Mouse (Mus musculus) G1E (cell line): ENCODE measurements around the gene Kctd2. TPM values are rescaled to one million over a fixed set of nuclear protein-coding genes. Genes with fewer than 3 reads are reported as not detected.

ENCODE experiments used
- ATAC-seq: 2 replicates; pipeline ENCODE4 v1.8.0; 2016; ENCODE audit warnings: mild to moderate bottlenecking; ENCODE audit not compliant: insufficient number of reproducible peaks, poor library complexity, low FRiP score, severe bottlenecking; ENCODE audit errors: extremely low read depth
- DNase-seq: peaks from one replicate; pipeline ENCODE4 v3.0.0; 2012; ENCODE audit warnings: low spot score
- H3K27me3 ChIP-seq: 2 replicates; pipeline ENCODE4 v1.6.1; 2012; ENCODE audit warnings: mild to moderate bottlenecking, low read length, inconsistent platforms; ENCODE audit not compliant: insufficient read depth
- H3K36me3 ChIP-seq: replicated peaks from 2 replicates; pipeline ENCODE3; 2012; ENCODE audit warnings: mild to moderate bottlenecking, inconsistent platforms
- H3K4me1 ChIP-seq: 2 replicates; pipeline ENCODE4 v1.6.1; 2012; ENCODE audit warnings: low read depth, low read length, inconsistent platforms, mixed read lengths; ENCODE audit not compliant: insufficient read depth
- H3K4me3 ChIP-seq: 2 replicates; pipeline ENCODE4 v1.5.1; 2012; ENCODE audit warnings: low read depth, mild to moderate bottlenecking, inconsistent platforms, low read length, moderate library complexity, mixed read lengths
- H3K9me3 ChIP-seq: replicated peaks from 2 replicates; pipeline ENCODE4 v1.6.1; 2012; ENCODE audit warnings: inconsistent platforms
- CTCF ChIP-seq: IDR thresholded peaks from 2 replicates; pipeline ENCODE4 v1.5.1; 2012; ENCODE audit warnings: low read depth, low read length, inconsistent platforms, mixed read lengths
- GATA1 ChIP-seq: IDR thresholded peaks from 2 replicates; pipeline ENCODE4 v1.6.1; 2012; ENCODE audit warnings: borderline replicate concordance, low read length, inconsistent platforms, mixed read lengths
- GATA2 ChIP-seq: IDR thresholded peaks from 2 replicates; pipeline ENCODE4 v1.6.1; 2012; ENCODE audit warnings: low read depth, low read length, inconsistent platforms, borderline replicate concordance
- POLR2AphosphoS5 ChIP-seq: IDR thresholded peaks from 2 replicates; pipeline ENCODE4 v1.6.1; 2012; ENCODE audit warnings: low read depth, low read length, inconsistent platforms; ENCODE audit not compliant: insufficient replicate concordance
- TAL1 ChIP-seq: conservative IDR thresholded peaks from 2 replicates; pipeline ENCODE4 v1.6.1; 2012; ENCODE audit warnings: low read depth, low read length, inconsistent platforms, mixed read lengths
- polyA plus RNA-seq: library from polyadenylated mRNA; stranded (reverse); fragments of >175 nt; gene quantifications from 2 replicates; pipeline ENCODE4 v1.2.3, GENCODE M21; 2012
- total RNA-seq, 2 experiments: library from RNA; stranded (forward) in 1 of 2; stranded (reverse) in 1 of 2; fragments of 200-1000 nt in 1 of 2; fragments of >200 nt in 1 of 2; fragmentation: Nextera tagmentation in 1 of 2; gene quantifications; 2 replicates each; pipeline ENCODE4 v1.2.3; 2014 to 2017

Kctd2 gene
- total and polyA plus RNA-seq, 3 experiments: 15.2 to 17.5 (median 15.4) TPM

DNA sequence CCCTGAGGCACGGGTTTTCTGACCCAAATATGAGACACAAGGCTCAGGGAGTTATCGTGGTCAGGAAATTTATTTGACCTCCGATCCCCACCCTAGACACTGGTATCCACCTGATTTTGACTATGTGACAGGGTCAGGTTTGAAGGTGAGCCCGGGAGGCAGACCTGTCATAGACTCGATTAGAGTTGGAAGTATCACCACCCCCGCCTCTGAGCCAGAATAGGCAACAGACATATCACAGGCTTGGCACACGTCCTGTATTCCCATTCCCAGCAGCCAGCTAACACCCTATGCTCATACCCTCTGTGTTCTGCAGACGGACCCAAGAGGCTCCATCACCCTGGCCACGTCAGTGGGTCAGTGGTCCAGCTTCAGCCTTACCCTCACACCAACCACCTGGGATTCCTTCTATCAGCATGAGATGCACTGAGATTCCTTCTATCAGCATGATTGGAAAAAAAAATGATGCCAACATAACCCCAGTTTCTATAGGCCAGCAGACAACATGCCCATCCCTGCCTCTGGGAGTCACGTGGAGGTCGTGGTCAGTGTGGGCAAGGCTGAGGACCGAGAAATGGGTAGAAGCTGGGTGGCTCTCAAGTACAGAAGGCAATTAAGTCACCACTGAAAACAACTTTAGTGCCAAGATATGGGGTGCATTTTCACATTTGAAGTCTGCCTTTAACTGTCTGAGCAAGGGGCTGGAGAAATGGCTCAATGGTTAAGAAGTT is 45.1 kb upstream of the Kctd2 start:
- peaks cover 3% of the 10 kb centered on the region; the same call in 1 of the 2 replicates for H3K9me3 ChIP-seq
- no peak for DNase-seq
- peaks cover 36% of the 10 kb centered on the region for H3K27me3 ChIP-seq
- no peak for ATAC-seq
- TF ChIP-seq GATA1 (no peak), GATA2 (no peak), TAL1 (no peak), CTCF (no peak), POLR2AphosphoS5 (no peak)
- H3K4me3 ChIP-seq: no peak overlapping the region
- no peaks in the 10 kb centered on the region for H3K36me3 ChIP-seq
- no peaks in the 10 kb centered on the region; the same call in 1 of the 2 replicates for H3K4me1 ChIP-seq

DNA sequence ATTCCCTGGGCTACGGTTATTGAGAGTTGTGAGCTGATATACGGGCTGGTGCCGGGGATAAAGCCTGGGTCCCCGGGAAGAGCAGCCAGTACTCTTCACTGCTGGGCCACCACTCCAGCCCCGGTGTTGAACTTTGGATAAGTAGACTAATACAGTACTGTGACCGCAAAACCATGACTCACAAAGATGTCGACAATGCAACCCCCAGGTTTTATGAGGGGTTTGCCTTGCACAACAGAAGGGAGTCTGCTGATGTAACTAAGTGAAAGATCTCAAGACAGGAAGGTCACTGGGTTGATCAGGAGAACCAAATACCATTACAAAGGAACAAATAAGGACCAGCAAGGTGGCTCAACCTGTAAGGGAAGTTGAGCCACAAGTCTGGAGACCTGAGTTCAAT is 43.2 kb upstream of the Kctd2 start:
- TF ChIP-seq GATA2 (no peak), GATA1 (no peak), CTCF (no peak), POLR2AphosphoS5 (no peak), TAL1 (no peak)
- H3K4me3 ChIP-seq: no peak overlapping the region
- H3K36me3 ChIP-seq: no peaks in the 10 kb centered on the region
- ATAC-seq: no peak
- no peaks in the 10 kb centered on the region; the same call in 1 of the 2 replicates for H3K4me1 ChIP-seq
- peaks cover 5% of the 10 kb centered on the region for H3K9me3 ChIP-seq
- peaks cover 28% of the 10 kb centered on the region for H3K27me3 ChIP-seq
- DNase-seq: no peak

DNA sequence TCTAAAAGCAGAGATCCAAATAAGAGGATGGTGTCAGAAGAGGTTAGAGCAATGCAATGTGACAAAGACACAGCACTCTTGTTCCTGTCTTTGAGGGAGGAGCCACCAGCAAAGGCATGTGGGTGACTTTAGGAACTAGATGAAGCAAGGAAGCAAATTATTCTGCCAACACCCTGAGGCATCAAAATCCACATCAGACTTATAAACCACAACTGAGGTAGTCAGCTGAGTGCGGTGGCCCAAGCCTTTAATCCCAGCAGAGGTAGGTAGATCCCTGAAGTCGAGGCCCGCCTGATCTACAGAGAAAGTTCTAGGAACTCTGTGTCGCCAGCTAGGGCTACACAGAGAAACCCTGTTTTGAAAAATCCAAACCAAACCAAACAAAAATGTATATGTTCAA is 42.7 kb upstream of the Kctd2 start:
- Histone ChIP-seq H3K9me3 (peaks cover 10% of the 10 kb centered on the region), H3K27me3 (peaks cover 25% of the 10 kb centered on the region), H3K4me3 (no peak overlapping the region), H3K4me1 (no peaks in the 10 kb centered on the region; the same call in 1 of the 2 replicates), H3K36me3 (no peaks in the 10 kb centered on the region)
- ATAC-seq (no peak), DNase-seq (no peak)
- TF ChIP-seq CTCF: no peak
- TF ChIP-seq POLR2AphosphoS5: no peak
- TF ChIP-seq GATA1: no peak
- TF ChIP-seq GATA2: no peak
- no peak for TF ChIP-seq TAL1

DNA sequence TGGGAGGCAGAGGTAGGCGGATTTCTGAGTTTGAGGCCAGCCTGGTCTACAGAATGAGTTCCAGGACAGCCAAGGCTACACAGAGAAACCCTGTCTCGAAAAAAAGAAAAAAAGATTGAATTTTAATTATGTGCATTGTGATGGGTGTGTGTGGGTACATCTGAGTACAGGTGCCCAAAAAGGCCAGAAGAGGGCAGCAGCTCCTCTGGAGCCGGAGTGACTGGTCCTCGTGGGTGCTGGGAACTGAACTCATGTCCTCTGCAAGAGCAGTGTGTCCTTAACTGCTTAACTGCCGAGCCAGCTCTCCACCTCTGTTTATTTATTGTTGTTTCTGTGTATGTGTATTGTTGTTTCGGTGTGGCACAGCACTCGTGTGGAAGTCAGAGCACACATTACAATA is 42.1 kb upstream of the Kctd2 start:
- H3K4me3 ChIP-seq: no peak overlapping the region
- DNase-seq (no peak), ATAC-seq (no peak)
- H3K9me3 ChIP-seq: peaks cover 11% of the 10 kb centered on the region
- H3K27me3 ChIP-seq: peaks cover 27% of the 10 kb centered on the region
- no peak for TF ChIP-seq CTCF
- TF ChIP-seq GATA1: no peak
- TF ChIP-seq GATA2: no peak
- no peak for TF ChIP-seq POLR2AphosphoS5
- no peak for TF ChIP-seq TAL1
- H3K36me3 ChIP-seq: no peaks in the 10 kb centered on the region
- H3K4me1 ChIP-seq: no peaks in the 10 kb centered on the region; the same call in 1 of the 2 replicates

DNA sequence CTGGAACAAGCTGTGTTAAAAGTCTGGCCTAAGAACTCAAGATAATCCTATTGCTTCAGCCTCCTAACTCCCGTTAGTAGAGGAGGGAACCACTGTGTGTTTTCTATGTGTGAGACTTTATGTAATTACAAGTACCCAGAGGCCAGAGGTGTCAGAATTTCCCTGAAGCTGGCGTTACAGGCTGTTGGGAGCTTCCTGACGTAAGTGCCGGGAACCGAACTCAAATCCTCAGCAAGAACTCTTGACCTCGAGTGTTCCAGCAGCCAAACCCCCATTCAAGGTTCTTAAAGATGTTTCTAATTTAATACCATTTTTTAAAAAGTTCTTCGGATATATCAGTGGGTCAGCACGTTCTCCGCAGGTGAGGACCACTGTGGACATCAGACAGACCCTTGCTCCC is 38.7 kb upstream of the Kctd2 start:
- Histone ChIP-seq H3K27me3 (peaks cover 28% of the 10 kb centered on the region; the same call in 1 of the 2 replicates), H3K4me1 (no peaks in the 10 kb centered on the region), H3K4me3 (no peak overlapping the region), H3K9me3 (peaks cover 11% of the 10 kb centered on the region), H3K36me3 (no peaks in the 10 kb centered on the region)
- TF ChIP-seq GATA2 (no peak), CTCF (no peak), TAL1 (no peak), GATA1 (no peak), POLR2AphosphoS5 (no peak)
- DNase-seq: no peak
- ATAC-seq: no peak

DNA sequence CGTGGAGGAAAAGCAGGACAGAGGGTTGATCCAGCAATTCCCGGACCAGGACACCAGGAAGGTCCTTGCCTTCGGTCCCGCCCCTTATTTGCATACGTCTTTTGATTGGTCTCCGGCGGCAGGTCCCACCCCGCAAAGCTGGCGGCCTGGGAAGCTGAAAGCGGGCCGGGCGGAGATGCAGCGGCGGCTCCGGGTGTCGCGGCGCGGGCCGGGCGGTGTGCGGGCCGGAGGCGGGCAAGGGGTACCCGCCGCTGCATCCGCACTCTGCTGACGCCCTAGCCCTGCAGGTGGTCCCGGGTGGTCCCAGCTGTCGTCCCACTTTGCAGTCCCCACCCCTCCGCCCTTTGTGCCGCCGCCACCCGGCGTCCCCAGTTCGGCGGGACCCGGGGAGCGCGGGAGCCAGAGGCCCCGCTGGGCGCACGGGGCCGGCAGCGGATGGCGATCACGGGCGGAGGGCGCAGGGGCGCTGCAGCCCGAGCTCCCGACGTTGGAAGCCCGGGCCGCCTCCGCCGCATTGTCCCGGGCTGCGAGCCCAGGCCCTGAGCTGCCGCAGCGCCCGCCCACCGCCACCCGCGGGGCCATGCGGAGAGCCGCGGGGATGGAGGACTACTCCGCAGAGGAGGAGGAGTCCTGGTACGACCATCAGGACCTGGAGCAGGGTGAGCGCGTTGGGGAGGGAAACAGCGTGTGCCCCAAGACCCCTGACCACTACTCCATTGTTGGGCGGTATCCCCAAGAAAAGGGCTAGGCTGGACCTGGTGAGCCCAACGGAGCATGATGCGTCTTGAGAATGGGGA is 38.0 kb upstream of the Kctd2 start, which contains the start of gene Cdr2l:
Gene Cdr2l, plus strand, starts transcription at position 174 of the 797 bp plus-strand sequence.
- TF ChIP-seq TAL1 (no peak), POLR2AphosphoS5 (no peak), GATA1 (no peak), GATA2 (no peak), CTCF (no peak)
- no peaks in the 10 kb centered on the region for H3K4me1 ChIP-seq
- H3K4me3 ChIP-seq: no peak within 1 kb of the TSS
- no peaks in the 10 kb centered on the region for H3K36me3 ChIP-seq
- peaks cover 11% of the 10 kb centered on the region for H3K9me3 ChIP-seq
- no peak for DNase-seq
- peaks cover 28% of the 10 kb centered on the region; the same call in 1 of the 2 replicates for H3K27me3 ChIP-seq
- no peak for ATAC-seq
